Mouse (Mus musculus) kidney, embryonic 16.5 days (tissue): ENCODE data around the gene Scrn1. TPM values are rescaled to one million over a fixed set of nuclear protein-coding genes. Genes with fewer than 3 reads are reported as not detected.
A peak's percentile ranks its signal among the peaks of the same experiment; 100 is the strongest.

Experiments
- ATAC-seq: fragments of 200-750 bp; cut with Nextera tagmentation; 2 replicates; pipeline ENCODE4 v1.8.0; 2017; ENCODE audit warnings: moderate TSS enrichment; ENCODE audit not compliant: low FRiP score, low TSS enrichment
- H3K27ac ChIP-seq: fragments of 300-500 bp; sonication (generic); 2 replicates; pipeline ENCODE4 v1.5.1; 2014; ENCODE audit warnings: low read length
- H3K27me3 ChIP-seq: fragments of 300-500 bp; sonication (generic); 2 replicates; pipeline ENCODE4 v1.6.1; 2014; ENCODE audit warnings: low read length, control low read depth, mixed read lengths; ENCODE audit not compliant: insufficient read depth
- H3K36me3 ChIP-seq: fragments of 300-500 bp; sonication (generic); 2 replicates; pipeline ENCODE4 v1.6.1; 2014; ENCODE audit warnings: low read length, control low read depth, mixed read lengths; ENCODE audit not compliant: insufficient read depth
- H3K4me1 ChIP-seq: fragments of 300-500 bp; sonication (generic); 2 replicates; pipeline ENCODE4 v1.6.1; 2014; ENCODE audit warnings: low read length, control low read depth, mixed read lengths; ENCODE audit not compliant: insufficient read depth
- H3K4me2 ChIP-seq: fragments of 300-500 bp; sonication (generic); replicated peaks from 2 replicates; pipeline ENCODE4 v1.6.1; 2014; ENCODE audit warnings: low read depth, low read length
- H3K4me3 ChIP-seq: fragments of 300-500 bp; sonication (generic); 2 replicates; pipeline ENCODE4 v1.5.1; 2014; ENCODE audit warnings: mild to moderate bottlenecking, low read length
- H3K9ac ChIP-seq: fragments of 300-500 bp; sonication (generic); replicated peaks from 2 replicates; pipeline ENCODE4 v1.6.1; 2014; ENCODE audit warnings: low read length
- H3K9me3 ChIP-seq: fragments of 300-500 bp; sonication (generic); 2 replicates; pipeline ENCODE4 v1.6.1; 2016; ENCODE audit warnings: low read length, control low read depth
- WGBS: fragments of 180-500 bp; shearing (Covaris S2); extraction: QIAGEN DNeasy Blood & Tissue Kit; methylation state at CpG from one replicate; pipeline ENCODE4 v1.1.7; 2014; 5-methylcytosine and 5-hydroxymethylcytosine counted together
- polyA plus RNA-seq: library from polyadenylated mRNA; unstranded; fragments of >200 nt; fragmentation: Nextera tagmentation; extraction: Ambion mirVana; gene quantifications from 2 replicates; pipeline ENCODE4 v1.2.1, GENCODE M21; 2015

The Scrn1 gene
- polyA plus RNA-seq, 1 experiment from 2014 or later, result 8.8 TPM

DNA sequence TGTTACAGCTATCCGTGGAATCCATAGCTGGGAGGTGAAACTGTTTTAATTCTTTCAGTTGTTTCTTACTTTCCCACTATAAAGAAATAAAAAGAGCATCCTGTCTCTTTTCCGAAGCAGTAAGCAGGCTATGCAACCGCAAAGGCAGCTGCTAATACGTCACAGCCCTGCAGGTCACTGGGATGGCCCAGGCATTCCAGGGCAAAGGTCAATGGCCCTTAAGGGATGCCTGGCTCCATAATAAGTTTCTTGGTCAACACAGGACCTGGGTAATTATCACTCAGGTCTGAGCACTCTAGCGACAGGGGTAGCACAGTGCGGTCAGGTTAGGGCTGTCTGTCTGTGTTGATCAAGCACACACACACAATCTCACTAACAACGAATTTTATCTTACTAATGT is 75.2 kb downstream of the Scrn1 start:
- Histone ChIP-seq H3K9ac (no peak overlapping the region), H3K4me2 (no peak overlapping the region), H3K27me3 (peaks cover 1% of the 10 kb centered on the region; the same call in 1 of the 2 replicates), H3K9me3 (no peaks in the 10 kb centered on the region), H3K4me1 (no peaks in the 10 kb centered on the region), H3K4me3 (no peak overlapping the region), H3K36me3 (no peaks in the 10 kb centered on the region), H3K27ac (no peak overlapping the region)
- WGBS, result 58% methylated on average over 7 of the region's 7 CpGs
- ATAC-seq, result no peak

DNA sequence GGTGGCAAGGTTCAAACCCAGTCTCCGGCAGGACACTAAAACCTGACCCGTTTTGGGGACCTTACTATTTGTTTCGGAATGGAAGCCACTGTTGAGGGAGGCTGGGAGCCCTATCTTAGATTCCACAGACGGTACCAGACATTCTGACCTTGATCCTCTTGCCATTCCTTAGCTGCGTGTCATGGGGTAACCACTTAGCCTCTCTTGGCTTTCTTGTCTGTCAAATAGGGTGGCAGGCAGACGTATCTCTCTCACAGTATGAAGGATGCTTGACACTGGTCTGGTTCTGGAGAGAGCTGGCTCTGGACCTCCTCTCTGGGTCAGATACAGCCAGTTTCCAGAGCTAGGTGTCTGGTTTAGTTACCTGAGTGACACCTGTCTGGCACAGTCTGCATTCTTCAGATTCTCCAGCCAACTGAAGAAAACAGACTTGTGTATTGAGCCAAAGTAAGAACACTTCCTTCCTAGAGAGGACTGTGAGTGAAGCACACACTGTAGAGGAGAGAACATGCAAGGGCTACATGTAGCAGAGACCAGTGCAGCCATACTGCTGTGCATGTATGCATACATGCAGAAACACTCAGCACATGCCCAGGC is 80.2 kb downstream of the Scrn1 start:
- Histone ChIP-seq H3K4me3 (peak overlapping the region; percentile 29), H3K9me3 (no peaks in the 10 kb centered on the region), H3K36me3 (no peaks in the 10 kb centered on the region), H3K4me2 (peak overlapping the region; percentile 62), H3K27ac (no peak overlapping the region), H3K27me3 (peaks cover 9% of the 10 kb centered on the region), H3K4me1 (peaks cover 14% of the 10 kb centered on the region), H3K9ac (no peak overlapping the region)
- no peak for ATAC-seq
- WGBS, result 32% methylated on average over 6 of the region's 6 CpGs

DNA sequence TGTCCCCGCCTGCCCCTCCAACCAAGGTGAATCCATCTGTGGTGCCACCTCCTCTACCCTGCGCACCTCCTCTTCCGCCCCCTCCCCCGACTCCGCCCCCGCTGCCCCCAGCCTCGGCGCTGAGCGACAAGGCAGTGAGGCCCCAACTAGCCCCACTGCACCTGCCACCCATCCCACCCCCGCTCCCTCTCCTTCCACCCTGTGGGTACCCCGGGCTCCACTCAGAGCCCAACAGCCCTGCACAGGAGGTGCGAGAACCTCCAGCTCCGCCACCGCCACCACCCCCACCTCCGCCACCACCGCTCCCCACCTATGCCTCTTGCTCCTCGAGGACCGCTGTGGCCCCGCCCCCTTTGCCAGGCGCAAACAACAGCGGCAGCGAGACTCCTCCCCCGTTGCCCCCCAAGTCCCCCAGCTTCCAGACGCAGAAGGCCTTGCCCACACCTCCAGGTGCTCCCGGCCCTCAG is 80.8 kb downstream of the Scrn1 start:
- peaks cover 9% of the 10 kb centered on the region for H3K27me3 ChIP-seq
- H3K4me3 ChIP-seq, result peak overlapping the region; percentile 29
- no peak overlapping the region; the same call in 1 of the 2 replicates for H3K27ac ChIP-seq
- H3K36me3 ChIP-seq, result no peaks in the 10 kb centered on the region
- peaks cover 15% of the 10 kb centered on the region for H3K4me1 ChIP-seq
- peak overlapping the region; percentile 62 for H3K4me2 ChIP-seq
- ATAC-seq, result peak; percentile 68
- H3K9ac ChIP-seq, result peak overlapping the region; percentile 24; the same call in 1 of the 2 replicates
- H3K9me3 ChIP-seq, result no peaks in the 10 kb centered on the region
- WGBS, result 2% methylated on average over 21 of the region's 25 CpGs

DNA sequence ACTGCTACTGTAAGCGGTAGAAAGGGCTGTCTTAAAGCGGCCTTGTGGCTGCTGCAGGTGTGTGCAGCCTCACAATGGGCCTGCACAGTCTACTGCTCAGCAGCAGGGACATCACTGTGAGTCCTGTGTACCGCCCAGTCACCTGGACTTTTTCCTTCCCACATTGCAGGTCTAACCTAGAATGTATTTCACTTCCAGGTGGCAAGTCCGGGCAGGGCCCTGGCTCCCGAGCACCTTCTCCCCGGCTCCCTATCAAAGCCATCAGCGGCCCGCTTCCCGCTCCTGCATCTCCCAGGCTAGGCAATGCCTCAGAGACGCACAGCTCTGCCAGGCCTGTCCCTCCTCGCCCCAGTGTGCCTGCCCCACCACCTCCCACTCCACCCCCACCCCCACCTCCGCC is 81.3 kb downstream of the Scrn1 start:
- no peaks in the 10 kb centered on the region for H3K9me3 ChIP-seq
- H3K4me2 ChIP-seq, result peak overlapping the region; percentile 62
- H3K36me3 ChIP-seq, result no peaks in the 10 kb centered on the region
- H3K4me3 ChIP-seq, result peak overlapping the region; percentile 29
- H3K27ac ChIP-seq, result peak overlapping the region; percentile 46; the same call in 1 of the 2 replicates
- peaks cover 9% of the 10 kb centered on the region for H3K27me3 ChIP-seq
- WGBS, result 15% methylated on average over 11 of the region's 12 CpGs
- H3K4me1 ChIP-seq, result peaks cover 15% of the 10 kb centered on the region
- H3K9ac ChIP-seq, result no peak overlapping the region
- ATAC-seq, result peak; percentile 78

DNA sequence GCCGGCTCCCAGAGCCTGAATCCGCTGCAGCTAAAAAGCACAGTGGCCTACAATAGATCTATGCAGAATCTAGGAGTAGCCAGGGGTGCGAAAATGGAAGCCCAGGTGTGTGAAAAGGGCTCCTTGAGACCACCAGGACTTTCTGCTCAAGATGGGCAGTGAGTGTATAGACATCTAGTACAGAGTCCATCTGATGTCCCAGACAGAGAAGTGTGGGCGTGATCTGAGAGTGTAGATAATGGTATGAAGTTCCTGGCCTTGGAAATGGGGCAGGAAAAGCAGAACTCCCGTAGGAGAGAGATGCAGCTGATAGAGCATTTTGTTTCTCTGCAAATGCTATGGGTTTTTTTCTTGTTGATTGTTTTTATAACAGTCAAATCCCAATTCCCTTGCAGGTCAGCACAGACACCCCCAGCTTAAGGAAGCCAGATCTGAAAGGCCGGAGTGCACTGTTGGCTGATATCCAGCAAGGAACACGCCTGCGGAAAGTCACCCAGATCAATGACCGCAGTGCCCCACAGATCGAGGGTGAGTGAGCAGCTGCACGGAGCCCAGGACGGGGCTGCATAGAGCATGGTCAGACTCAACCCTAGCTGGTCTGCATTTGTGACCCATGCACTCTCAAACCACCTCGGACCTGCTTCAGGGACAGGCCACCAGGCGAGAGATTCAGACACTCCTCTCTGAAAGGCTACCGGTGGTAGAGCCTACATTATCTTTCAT is 84.7 kb downstream of the Scrn1 start:
- Histone ChIP-seq H3K4me2 (no peak overlapping the region), H3K4me3 (no peak overlapping the region), H3K9ac (no peak overlapping the region), H3K27me3 (peaks cover 9% of the 10 kb centered on the region), H3K9me3 (no peaks in the 10 kb centered on the region), H3K4me1 (peaks cover 15% of the 10 kb centered on the region), H3K36me3 (no peaks in the 10 kb centered on the region), H3K27ac (no peak overlapping the region)
- ATAC-seq, result no peak
- 58% methylated on average over 15 of the region's 15 CpGs for whole genome bisulfite sequencing

DNA sequence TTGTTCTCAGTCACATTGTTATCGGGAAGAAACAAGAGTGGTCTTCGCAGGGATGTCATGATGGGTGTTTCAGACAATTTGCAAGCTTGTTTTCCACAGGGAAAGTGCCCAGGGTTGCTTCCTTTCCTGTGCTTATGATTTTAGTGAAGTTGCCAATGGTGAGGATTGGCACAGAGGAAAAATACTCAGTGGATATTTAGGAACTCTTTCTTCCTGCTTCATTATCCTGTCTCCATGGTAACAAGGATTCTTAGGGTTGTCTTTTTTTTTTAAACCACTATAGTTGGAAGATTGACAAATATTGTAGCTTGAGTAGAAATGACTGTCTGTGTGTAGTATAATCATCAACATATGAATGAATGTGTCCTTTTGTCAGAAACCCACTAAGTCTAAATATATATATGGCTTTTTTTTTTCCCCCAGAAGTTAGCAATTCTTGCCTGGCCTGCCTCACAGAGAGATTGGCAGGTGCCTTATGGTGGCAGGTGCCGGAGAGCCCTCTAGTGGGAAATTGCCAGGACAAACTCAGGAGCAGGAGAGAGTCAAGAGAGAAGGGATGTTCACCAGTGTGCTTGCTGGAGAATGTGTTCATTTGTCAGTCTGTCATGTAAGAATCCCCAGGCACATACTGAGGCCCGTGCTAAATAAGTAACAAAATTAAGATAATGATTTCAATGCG is 87.5 kb downstream of the Scrn1 start:
- H3K27me3 ChIP-seq, result no peaks in the 10 kb centered on the region
- peaks cover 13% of the 10 kb centered on the region; the same call in 1 of the 2 replicates for H3K4me1 ChIP-seq
- no peaks in the 10 kb centered on the region for H3K36me3 ChIP-seq
- H3K4me2 ChIP-seq, result no peak overlapping the region
- no peaks in the 10 kb centered on the region for H3K9me3 ChIP-seq
- no peak overlapping the region for H3K9ac ChIP-seq
- H3K27ac ChIP-seq, result no peak overlapping the region
- ATAC-seq, result no peak
- H3K4me3 ChIP-seq, result no peak overlapping the region
- 74% methylated on average over 5 of the region's 5 CpGs for WGBS

DNA sequence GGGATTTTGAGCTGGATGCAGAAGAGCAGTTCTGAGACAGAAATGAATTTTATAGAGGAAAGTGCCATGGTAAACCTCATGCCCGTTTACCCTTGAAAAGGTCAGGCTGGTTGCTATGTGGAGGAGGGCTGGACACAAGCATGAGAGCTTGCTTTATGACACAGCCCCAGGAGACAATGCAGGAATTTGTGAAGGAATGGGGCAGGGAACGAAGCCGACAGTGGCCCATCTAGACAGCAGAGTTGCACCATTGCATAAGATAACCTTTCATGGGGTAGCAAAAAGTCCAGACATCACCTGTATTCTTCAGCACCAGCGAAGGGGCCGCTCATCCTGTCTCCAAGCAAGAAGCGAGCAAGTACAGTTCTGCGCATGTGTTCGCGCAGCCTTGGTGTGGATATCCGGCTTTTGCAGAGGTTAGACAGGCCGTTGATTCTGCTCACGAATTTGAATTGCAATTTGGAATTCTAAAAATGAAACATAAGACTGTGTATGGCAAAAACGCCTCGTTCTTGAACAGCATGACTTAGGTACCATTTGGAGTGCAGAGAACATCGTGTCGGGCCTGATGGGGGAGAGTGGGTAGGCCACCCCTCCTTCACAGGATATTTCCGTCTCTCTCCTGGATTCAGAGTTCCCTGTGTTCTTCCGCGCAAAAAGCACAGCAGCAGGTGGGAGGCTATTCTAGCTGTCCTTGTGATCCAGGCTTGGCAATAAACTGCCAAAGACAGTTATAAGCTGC is 90.2 kb downstream of the Scrn1 start:
- WGBS, result 72% methylated on average over 19 of the region's 19 CpGs
- ATAC-seq, result no peak; the same call in 1 of the 2 replicates
- Histone ChIP-seq H3K9ac (no peak overlapping the region), H3K9me3 (no peaks in the 10 kb centered on the region), H3K36me3 (no peaks in the 10 kb centered on the region), H3K27ac (no peak overlapping the region), H3K27me3 (no peaks in the 10 kb centered on the region), H3K4me2 (no peak overlapping the region), H3K4me3 (no peak overlapping the region), H3K4me1 (peaks cover 9% of the 10 kb centered on the region; the same call in 1 of the 2 replicates)

- Histone ChIP-seq H3K4me1 (peaks cover 8% of the 10 kb centered on the region; the same call in 1 of the 2 replicates), H3K4me2 (no peak overlapping the region), H3K36me3 (no peaks in the 10 kb centered on the region), H3K9me3 (no peaks in the 10 kb centered on the region), H3K27me3 (no peaks in the 10 kb centered on the region), H3K27ac (no peak overlapping the region), H3K4me3 (no peak overlapping the region), H3K9ac (no peak overlapping the region)
- no peak for ATAC-seq
- WGBS, result 61% methylated on average over 8 of the region's 8 CpGs
Measured at GRCm38 (mm10) chr6:54472846-54473715, 93.2 kb downstream of the Scrn1 start.

DNA sequence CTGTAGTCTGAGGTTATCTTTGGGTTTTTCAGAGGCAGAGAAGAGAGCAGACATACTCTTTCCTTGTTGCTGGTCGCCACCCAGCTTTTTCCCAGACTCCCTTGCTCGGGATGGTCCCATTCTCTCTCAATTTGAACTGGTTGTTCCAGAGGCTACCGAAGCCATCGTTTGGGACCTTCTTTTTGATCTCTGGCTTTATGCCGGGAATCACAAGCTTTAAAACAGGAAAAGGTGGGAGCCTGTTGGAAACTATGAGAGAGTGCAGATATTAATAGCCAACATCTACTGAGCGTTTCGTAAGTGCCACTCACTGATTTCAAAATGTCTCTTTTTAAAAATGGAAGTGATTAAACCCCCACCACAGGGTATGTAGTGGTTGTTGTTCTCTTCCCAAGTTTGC is 94.4 kb downstream of the Scrn1 start:
- Histone ChIP-seq H3K9ac (no peak overlapping the region), H3K36me3 (no peaks in the 10 kb centered on the region), H3K4me2 (no peak overlapping the region), H3K27ac (no peak overlapping the region), H3K4me1 (peaks cover 8% of the 10 kb centered on the region; the same call in 1 of the 2 replicates), H3K9me3 (no peaks in the 10 kb centered on the region), H3K4me3 (no peak overlapping the region), H3K27me3 (no peaks in the 10 kb centered on the region)
- WGBS, result 71% methylated on average over 7 of the region's 7 CpGs
- no peak for ATAC-seq
